Mouse (Mus musculus): ENCODE results near the gene Lrig2. TPM values are rescaled to one million over a fixed set of nuclear protein-coding genes. Genes with fewer than 3 reads are reported as not detected.

The Lrig2 gene
- polyA plus RNA-seq, 1 experiment from 2014 or later: 23.7 TPM

- DNase-seq (ENCODE audit: low spot score, missing footprints): no peak
- Histone ChIP-seq H3K4me2 (no peak overlapping the region), H3K9me3 (ENCODE audit: control insufficient read depth, low read length) (no peaks in the 10 kb centered on the region), H3K36me3 (ENCODE audit: control insufficient read depth, insufficient read depth, low read length) (no peaks in the 10 kb centered on the region), H3K27me3 (ENCODE audit: control insufficient read depth, insufficient read depth, low read length) (no peaks in the 10 kb centered on the region), H3K27ac (ENCODE audit: low read depth, low read length) (no peak overlapping the region), H3K4me1 (ENCODE audit: control insufficient read depth, insufficient read depth, low read length) (0 out of 2 replicates have a peak, but pooled peaks cover under 1% of the 10 kb centered on the region), H3K4me3 (ENCODE audit: low read depth, low read length) (no peak overlapping the region), H3K9ac (ENCODE audit: low read length) (no peak overlapping the region)
- 84% methylated on average over 2 of the region's 2 CpGs for WGBS
- no peak for ATAC-seq (ENCODE audit: low FRiP score)
These were observed 110.5 kb downstream of the Lrig2 start for GRCm38 (mm10) chr3:104401176-104401575.

DNA sequence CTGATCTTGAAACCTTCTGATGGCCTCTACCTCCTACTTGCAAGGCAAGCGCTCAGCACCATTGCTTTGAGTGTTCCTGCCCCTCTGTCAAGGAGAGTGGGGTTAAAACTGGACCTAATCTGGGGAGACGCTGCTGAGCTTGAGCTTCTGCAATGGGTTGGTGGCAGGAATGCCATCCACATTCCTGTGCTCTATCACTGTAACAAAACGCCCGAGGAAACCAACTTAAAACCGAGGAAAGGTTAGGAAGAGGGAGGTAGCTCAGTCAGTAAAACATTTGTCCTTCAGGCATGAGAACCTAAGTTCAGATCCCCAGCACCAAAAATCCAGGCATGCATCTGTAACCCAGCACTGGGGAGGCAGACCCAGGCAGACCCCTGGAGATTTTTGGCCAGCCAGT, 111.6 kb downstream of the Lrig2 start:
- H3K4me3 ChIP-seq (ENCODE audit: low read depth, low read length): no peak overlapping the region
- H3K36me3 ChIP-seq (ENCODE audit: control insufficient read depth, insufficient read depth, low read length): no peaks in the 10 kb centered on the region
- ATAC-seq (ENCODE audit: low FRiP score) (no peak), DNase-seq (ENCODE audit: low spot score, missing footprints) (no peak)
- H3K27ac ChIP-seq (ENCODE audit: low read depth, low read length): no peak overlapping the region
- 0 out of 2 replicates have a peak, but pooled peaks cover 4% of the 10 kb centered on the region for H3K4me1 ChIP-seq (ENCODE audit: control insufficient read depth, insufficient read depth, low read length)
- H3K9me3 ChIP-seq (ENCODE audit: control insufficient read depth, low read length): no peaks in the 10 kb centered on the region
- 85% methylated on average over 5 of the region's 5 CpGs for WGBS
- no peaks in the 10 kb centered on the region for H3K27me3 ChIP-seq (ENCODE audit: control insufficient read depth, insufficient read depth, low read length)
- no peak overlapping the region for H3K4me2 ChIP-seq
- no peak overlapping the region for H3K9ac ChIP-seq (ENCODE audit: low read length)

DNA sequence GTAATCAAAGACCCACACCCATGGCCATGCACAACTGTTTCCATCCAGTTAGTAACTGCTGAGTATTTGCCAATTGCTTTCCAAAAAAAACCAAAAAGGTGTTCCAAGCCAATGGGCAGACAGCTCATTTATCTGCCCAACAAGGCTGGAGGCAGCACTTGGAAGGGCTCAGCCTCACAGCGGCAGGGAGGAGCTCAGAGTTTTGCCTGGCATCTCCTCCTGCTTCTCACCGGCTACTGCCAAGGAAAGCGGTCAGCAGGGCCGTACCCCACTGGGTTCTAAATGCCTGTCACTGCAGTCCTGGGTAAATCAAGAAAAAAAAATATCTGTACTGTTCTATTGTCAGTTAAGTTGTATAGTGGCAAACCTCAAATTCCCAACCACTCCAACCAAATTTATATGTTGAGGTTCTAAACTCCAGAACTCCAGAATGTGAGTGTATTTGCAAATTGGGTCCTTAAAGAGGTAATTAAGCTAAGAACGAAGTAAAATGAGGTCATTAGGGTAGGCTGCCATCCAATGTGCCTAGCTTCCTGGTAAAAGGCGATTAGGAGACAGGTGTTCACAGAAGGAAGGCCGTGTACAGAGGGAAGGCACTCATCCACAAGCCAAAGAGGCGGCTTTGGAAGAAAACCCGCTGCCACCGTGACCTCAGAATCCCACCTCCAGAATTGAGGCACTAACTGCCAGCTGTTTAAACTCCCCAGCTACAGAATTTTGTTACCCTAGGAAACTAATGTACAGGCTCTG, 112.2 kb downstream of the Lrig2 start:
- Histone ChIP-seq H3K4me1 (ENCODE audit: control insufficient read depth, insufficient read depth, low read length) (0 out of 2 replicates have a peak, but pooled peaks cover 4% of the 10 kb centered on the region), H3K4me2 (no peak overlapping the region), H3K27ac (ENCODE audit: low read depth, low read length) (no peak overlapping the region), H3K9ac (ENCODE audit: low read length) (no peak overlapping the region), H3K27me3 (ENCODE audit: control insufficient read depth, insufficient read depth, low read length) (no peaks in the 10 kb centered on the region), H3K36me3 (ENCODE audit: control insufficient read depth, insufficient read depth, low read length) (no peaks in the 10 kb centered on the region), H3K9me3 (ENCODE audit: control insufficient read depth, low read length) (no peaks in the 10 kb centered on the region), H3K4me3 (ENCODE audit: low read depth, low read length) (no peak overlapping the region)
- ATAC-seq (ENCODE audit: low FRiP score) (no peak), DNase-seq (ENCODE audit: low spot score, missing footprints) (no peak)
- WGBS: 78% methylated on average over 10 of the region's 10 CpGs

- H3K4me1 ChIP-seq (ENCODE audit: control insufficient read depth, insufficient read depth, low read length): 0 out of 2 replicates have a peak, but pooled peaks cover 4% of the 10 kb centered on the region
- no peak for DNase-seq (ENCODE audit: low spot score, missing footprints)
- H3K4me2 ChIP-seq: no peak overlapping the region
- no peaks in the 10 kb centered on the region for H3K36me3 ChIP-seq (ENCODE audit: control insufficient read depth, insufficient read depth, low read length)
- 83% methylated on average over 9 of the region's 9 CpGs for WGBS
- no peak overlapping the region for H3K4me3 ChIP-seq (ENCODE audit: low read depth, low read length)
- no peak overlapping the region for H3K27ac ChIP-seq (ENCODE audit: low read depth, low read length)
- H3K9ac ChIP-seq (ENCODE audit: low read length): no peak overlapping the region
- ATAC-seq (ENCODE audit: low FRiP score): no peak
- H3K27me3 ChIP-seq (ENCODE audit: control insufficient read depth, insufficient read depth, low read length): no peaks in the 10 kb centered on the region
- H3K9me3 ChIP-seq (ENCODE audit: control insufficient read depth, low read length): no peaks in the 10 kb centered on the region
These were observed 114.4 kb downstream of the Lrig2 start for GRCm38 (mm10) chr3:104397316-104397715.

- Histone ChIP-seq H3K4me1 (ENCODE audit: control insufficient read depth, insufficient read depth, low read length) (0 out of 2 replicates have a peak, but pooled peaks cover 4% of the 10 kb centered on the region), H3K4me2 (no peak overlapping the region), H3K9ac (ENCODE audit: low read length) (no peak overlapping the region), H3K4me3 (ENCODE audit: low read depth, low read length) (no peak overlapping the region), H3K27me3 (ENCODE audit: control insufficient read depth, insufficient read depth, low read length) (no peaks in the 10 kb centered on the region), H3K9me3 (ENCODE audit: control insufficient read depth, low read length) (no peaks in the 10 kb centered on the region), H3K27ac (ENCODE audit: low read depth, low read length) (no peak overlapping the region), H3K36me3 (ENCODE audit: control insufficient read depth, insufficient read depth, low read length) (no peaks in the 10 kb centered on the region)
- WGBS: 37% methylated on average over 3 of the region's 3 CpGs
- no peak for ATAC-seq (ENCODE audit: low FRiP score)
- no peak for DNase-seq (ENCODE audit: low spot score, missing footprints)
These were observed 115.0 kb downstream of the Lrig2 start for GRCm38 (mm10) chr3:104396736-104397081.

GRCm38 (mm10) chr3:104396067-104396735, 115.5 kb downstream of the Lrig2 start:
- H3K36me3 ChIP-seq (ENCODE audit: control insufficient read depth, insufficient read depth, low read length): no peaks in the 10 kb centered on the region
- no peak for DNase-seq (ENCODE audit: low spot score, missing footprints)
- no peak for ATAC-seq (ENCODE audit: low FRiP score)
- H3K27ac ChIP-seq (ENCODE audit: low read depth, low read length): no peak overlapping the region
- no peak overlapping the region for H3K4me3 ChIP-seq (ENCODE audit: low read depth, low read length)
- 53% methylated on average over 11 of the region's 11 CpGs for WGBS
- H3K9me3 ChIP-seq (ENCODE audit: control insufficient read depth, low read length): no peaks in the 10 kb centered on the region
- 0 out of 2 replicates have a peak, but pooled peaks cover 4% of the 10 kb centered on the region for H3K4me1 ChIP-seq (ENCODE audit: control insufficient read depth, insufficient read depth, low read length)
- H3K4me2 ChIP-seq: no peak overlapping the region
- no peak overlapping the region for H3K9ac ChIP-seq (ENCODE audit: low read length)
- no peaks in the 10 kb centered on the region for H3K27me3 ChIP-seq (ENCODE audit: control insufficient read depth, insufficient read depth, low read length)

DNA sequence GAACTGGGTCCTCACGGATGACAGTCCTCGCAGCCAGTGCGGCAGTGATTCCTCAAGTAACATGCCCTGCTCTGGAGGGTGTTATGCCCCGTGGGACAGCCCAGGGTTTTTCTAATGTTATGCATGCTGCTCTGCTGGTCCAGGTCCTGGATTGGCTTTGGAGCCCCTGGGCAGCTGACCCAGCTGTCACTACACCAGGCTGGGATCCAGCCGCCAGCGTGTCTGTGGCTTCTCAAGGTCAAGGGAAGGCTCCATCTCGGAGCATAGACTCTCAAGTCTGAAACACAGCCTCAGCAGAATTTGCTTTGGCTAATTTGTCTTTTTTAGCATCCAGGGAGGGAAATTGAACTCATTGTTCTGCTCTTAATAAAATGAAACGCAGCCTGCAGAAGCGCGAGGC, 121.6 kb downstream of the Lrig2 start:
- Histone ChIP-seq H3K9me3 (ENCODE audit: control insufficient read depth, low read length) (no peaks in the 10 kb centered on the region), H3K4me1 (ENCODE audit: control insufficient read depth, insufficient read depth, low read length) (no peaks in the 10 kb centered on the region), H3K27me3 (ENCODE audit: control insufficient read depth, insufficient read depth, low read length) (no peaks in the 10 kb centered on the region), H3K4me2 (no peak overlapping the region), H3K36me3 (ENCODE audit: control insufficient read depth, insufficient read depth, low read length) (no peaks in the 10 kb centered on the region), H3K27ac (ENCODE audit: low read depth, low read length) (no peak overlapping the region), H3K4me3 (ENCODE audit: low read depth, low read length) (no peak overlapping the region), H3K9ac (ENCODE audit: low read length) (no peak overlapping the region)
- ATAC-seq (ENCODE audit: low FRiP score) (no peak), DNase-seq (ENCODE audit: low spot score, missing footprints) (no peak)
- 80% methylated on average over 10 of the region's 10 CpGs for WGBS

GRCm38 (mm10) chr3:104389449-104389848, 122.3 kb downstream of the Lrig2 start:
- no peaks in the 10 kb centered on the region for H3K9me3 ChIP-seq (ENCODE audit: control insufficient read depth, low read length)
- H3K27me3 ChIP-seq (ENCODE audit: control insufficient read depth, insufficient read depth, low read length): no peaks in the 10 kb centered on the region
- H3K36me3 ChIP-seq (ENCODE audit: control insufficient read depth, insufficient read depth, low read length): no peaks in the 10 kb centered on the region
- no peak overlapping the region for H3K4me2 ChIP-seq
- H3K9ac ChIP-seq (ENCODE audit: low read length): no peak overlapping the region
- WGBS: 95% methylated on average over 2 of the region's 2 CpGs
- no peaks in the 10 kb centered on the region for H3K4me1 ChIP-seq (ENCODE audit: control insufficient read depth, insufficient read depth, low read length)
- ATAC-seq (ENCODE audit: low FRiP score): no peak
- DNase-seq (ENCODE audit: low spot score, missing footprints): no peak
- no peak overlapping the region for H3K27ac ChIP-seq (ENCODE audit: low read depth, low read length)
- no peak overlapping the region for H3K4me3 ChIP-seq (ENCODE audit: low read depth, low read length)

GRCm38 (mm10) chr3:104385587-104385986, 126.1 kb downstream of the Lrig2 start:
- no peak for DNase-seq (ENCODE audit: low spot score, missing footprints)
- no peak overlapping the region for H3K27ac ChIP-seq (ENCODE audit: low read depth, low read length)
- ATAC-seq (ENCODE audit: low FRiP score): no peak
- no peaks in the 10 kb centered on the region for H3K9me3 ChIP-seq (ENCODE audit: control insufficient read depth, low read length)
- H3K4me1 ChIP-seq (ENCODE audit: control insufficient read depth, insufficient read depth, low read length): no peaks in the 10 kb centered on the region
- H3K4me2 ChIP-seq: no peak overlapping the region
- WGBS: 87% methylated on average over 8 of the region's 8 CpGs
- H3K9ac ChIP-seq (ENCODE audit: low read length): no peak overlapping the region
- no peak overlapping the region for H3K4me3 ChIP-seq (ENCODE audit: low read depth, low read length)
- H3K27me3 ChIP-seq (ENCODE audit: control insufficient read depth, insufficient read depth, low read length): no peaks in the 10 kb centered on the region
- no peaks in the 10 kb centered on the region for H3K36me3 ChIP-seq (ENCODE audit: control insufficient read depth, insufficient read depth, low read length)

All from midbrain, embryonic 11.5 days (tissue).